Mouse (Mus musculus) kidney, adult 18-20 months (tissue): ENCODE measurements at regions not wholly inside any gene's neighbourhood (a gene's known extent, or its start where the extent isn't known, plus 50 kb on each side); places are given as distances from the start of the nearest gene placed in this dataset.

Source experiments
- DNase-seq: peaks from one replicate; pipeline ENCODE4 v3.0.0; 2021

GRCm38 (mm10) chr15:93961950-93962349 is 366.3 kb upstream of the Prickle1 start:
- DNase-seq = no peak

GRCm38 (mm10) chr15:93959931-93960330 is 364.2 kb upstream of the Prickle1 start:
- DNase-seq = no peak

GRCm38 (mm10) chr15:93958086-93958485 is 362.4 kb upstream of the Prickle1 start:
- DNase-seq = no peak

GRCm38 (mm10) chr15:93956801-93957200 is 361.1 kb upstream of the Prickle1 start:
- DNase-seq = no peak

- DNase-seq = no peak
These were observed 357.9 kb upstream of the Prickle1 start for GRCm38 (mm10) chr15:93953548-93953947.

GRCm38 (mm10) chr15:93950441-93950840 is 354.8 kb upstream of the Prickle1 start:
- DNase-seq = no peak

- DNase-seq = no peak
These were observed 353.2 kb upstream of the Prickle1 start for GRCm38 (mm10) chr15:93948902-93949301.

GRCm38 (mm10) chr15:93943545-93943944 is 347.9 kb upstream of the Prickle1 start:
- no peak for DNase-seq

GRCm38 (mm10) chr15:93932971-93933496 is 337.3 kb upstream of the Prickle1 start:
- no peak for DNase-seq

- no peak for DNase-seq
These were observed 331.2 kb upstream of the Prickle1 start for GRCm38 (mm10) chr15:93926842-93927241.

- DNase-seq = no peak
These were observed 330.6 kb upstream of the Prickle1 start for GRCm38 (mm10) chr15:93926262-93926661.

- no peak for DNase-seq
These were observed 326.0 kb upstream of the Prickle1 start for GRCm38 (mm10) chr15:93921457-93922234.

GRCm38 (mm10) chr15:93920996-93921395 is 325.3 kb upstream of the Prickle1 start:
- no peak for DNase-seq

GRCm38 (mm10) chr15:93919577-93919976 is 323.9 kb upstream of the Prickle1 start:
- DNase-seq = no peak

GRCm38 (mm10) chr15:93916856-93917255 is 321.2 kb upstream of the Prickle1 start:
- no peak for DNase-seq

GRCm38 (mm10) chr15:93913462-93913861 is 317.8 kb upstream of the Prickle1 start:
- no peak for DNase-seq

GRCm38 (mm10) chr15:93913041-93913440 is 317.4 kb upstream of the Prickle1 start:
- DNase-seq = no peak

- DNase-seq = no peak
These were observed 315.3 kb upstream of the Prickle1 start for GRCm38 (mm10) chr15:93910981-93911431.

GRCm38 (mm10) chr15:93910158-93910557 is 314.5 kb upstream of the Prickle1 start:
- DNase-seq = no peak

GRCm38 (mm10) chr15:93903671-93904603 is 308.2 kb upstream of the Prickle1 start:
- DNase-seq = no peak

GRCm38 (mm10) chr15:93882826-93883225 is 287.1 kb upstream of the Prickle1 start:
- DNase-seq = no peak

- no peak for DNase-seq
These were observed 285.6 kb upstream of the Prickle1 start for GRCm38 (mm10) chr15:93881276-93881675.

GRCm38 (mm10) chr15:93880302-93880701 is 284.6 kb upstream of the Prickle1 start:
- no peak for DNase-seq
